Mouse (Mus musculus) forebrain, embryonic 10.5 days (tissue): ENCODE data around the gene Gm35549. TPM values are rescaled to one million over a fixed set of nuclear protein-coding genes. Genes with fewer than 3 reads are reported as not detected.

Experiments used
- DNase-seq: peaks from one replicate; pipeline ENCODE4 v3.0.0-alpha.2; 2017; ENCODE audit warnings: low spot score; ENCODE audit errors: extremely low spot score
- H3K27ac ChIP-seq: fragments of 300-500 bp; sonication (generic); 2 replicates; pipeline ENCODE4 v1.5.1; 2016; ENCODE audit warnings: mild to moderate bottlenecking
- H3K27me3 ChIP-seq: fragments of 300-500 bp; sonication (generic); 2 replicates; pipeline ENCODE4 v1.6.1; 2016; ENCODE audit warnings: mild to moderate bottlenecking; ENCODE audit not compliant: poor library complexity, severe bottlenecking
- H3K36me3 ChIP-seq: fragments of 300-500 bp; sonication (generic); replicated peaks from 2 replicates; pipeline ENCODE4 v1.6.1; 2016; ENCODE audit warnings: mild to moderate bottlenecking, moderate library complexity
- H3K4me1 ChIP-seq: fragments of 300-500 bp; sonication (generic); 2 replicates; pipeline ENCODE4 v1.6.1; 2016
- H3K4me3 ChIP-seq: fragments of 300-500 bp; sonication (generic); 2 replicates; pipeline ENCODE4 v1.5.1; 2016; ENCODE audit warnings: mild to moderate bottlenecking, moderate library complexity
- H3K9me3 ChIP-seq: fragments of 300-500 bp; sonication (generic); 2 replicates; pipeline ENCODE4 v1.6.1; 2016; ENCODE audit warnings: mild to moderate bottlenecking, moderate library complexity
- WGBS: fragments of 180-500 bp; shearing (Covaris S2); methylation state at CpG from one replicate; pipeline ENCODE4 v1.1.7; 2016; 5-methylcytosine and 5-hydroxymethylcytosine counted together
- polyA plus RNA-seq: library from polyadenylated mRNA; unstranded; fragments of >200 nt; fragmentation: Nextera tagmentation; extraction: Ambion mirVana; gene quantifications from 2 replicates; pipeline ENCODE4 v1.2.1, GENCODE M21; 2016

Gene Gm35549
- 0.28 and 0.33 TPM in 2 replicates for polyA plus RNA-seq

GRCm38 (mm10) chr9:122843760-122844159 lies at the start of gene Gm35549:
Gene Gm35549, minus strand, starts transcription at chr9:122844035.
- Histone ChIP-seq H3K9me3 (no peaks in the 10 kb centered on the region; the same call in 1 of the 2 replicates), H3K4me3 (no peak within 1 kb of the TSS), H3K27ac (no peak within 1 kb of the TSS), H3K36me3 (peaks cover 6% of the 10 kb centered on the region), H3K27me3 (no peaks in the 10 kb centered on the region), H3K4me1 (no peaks in the 10 kb centered on the region)
- 90% methylated on average over 3 of the region's 3 CpGs for WGBS
- DNase-seq: no peak

GRCm38 (mm10) chr9:122886372-122887179 lies 42.7 kb upstream of the Gm35549 start:
- H3K27ac ChIP-seq: peak overlapping the region; percentile 87
- peaks cover 9% of the 10 kb centered on the region; the same call in 1 of the 2 replicates for H3K36me3 ChIP-seq
- H3K9me3 ChIP-seq: no peaks in the 10 kb centered on the region
- H3K4me3 ChIP-seq: peak overlapping the region; percentile 87
- DNase-seq: peak; percentile 71
- 7% methylated on average over 54 of the region's 54 CpGs for WGBS
- H3K27me3 ChIP-seq: 0 out of 2 replicates have a peak, but pooled peaks cover 5% of the 10 kb centered on the region
- peaks cover 16% of the 10 kb centered on the region for H3K4me1 ChIP-seq

- DNase-seq: no peak
- H3K36me3 ChIP-seq: peaks cover 6% of the 10 kb centered on the region; the same call in 1 of the 2 replicates
- H3K4me1 ChIP-seq: peaks cover 16% of the 10 kb centered on the region
- H3K9me3 ChIP-seq: no peaks in the 10 kb centered on the region
- peak within 1 kb of the TSS; percentile 87 for H3K4me3 ChIP-seq
- H3K27ac ChIP-seq: peak within 1 kb of the TSS; percentile 87
- WGBS: 83% methylated on average over 3 of the region's 3 CpGs
- H3K27me3 ChIP-seq: 0 out of 2 replicates have a peak, but pooled peaks cover 5% of the 10 kb centered on the region
Measured at GRCm38 (mm10) chr9:122885385-122885784, 41.5 kb upstream of the Gm35549 start, which contains the start of gene Zkscan7. Gene Zkscan7, plus strand, starts transcription at chr9:122885685.

GRCm38 (mm10) chr9:122875145-122875544 lies 31.3 kb upstream of the Gm35549 start:
- WGBS: 91% methylated on average over 2 of the region's 2 CpGs
- no peak overlapping the region for H3K4me3 ChIP-seq
- no peaks in the 10 kb centered on the region for H3K36me3 ChIP-seq
- no peak overlapping the region for H3K27ac ChIP-seq
- no peaks in the 10 kb centered on the region for H3K4me1 ChIP-seq
- H3K9me3 ChIP-seq: no peaks in the 10 kb centered on the region
- H3K27me3 ChIP-seq: no peaks in the 10 kb centered on the region
- no peak for DNase-seq

GRCm38 (mm10) chr9:122874653-122875052 lies 30.8 kb upstream of the Gm35549 start:
- Histone ChIP-seq H3K4me3 (no peak overlapping the region), H3K36me3 (no peaks in the 10 kb centered on the region), H3K27me3 (no peaks in the 10 kb centered on the region), H3K9me3 (no peaks in the 10 kb centered on the region), H3K4me1 (no peaks in the 10 kb centered on the region), H3K27ac (no peak overlapping the region)
- DNase-seq: no peak
- 71% methylated on average over 1 of the region's 1 CpGs for WGBS

GRCm38 (mm10) chr9:122872595-122872994 lies 28.8 kb upstream of the Gm35549 start:
- no peak for DNase-seq
- no peak overlapping the region for H3K4me3 ChIP-seq
- no peaks in the 10 kb centered on the region for H3K27me3 ChIP-seq
- no peak overlapping the region for H3K27ac ChIP-seq
- 81% methylated on average over 4 of the region's 4 CpGs for WGBS
- H3K9me3 ChIP-seq: no peaks in the 10 kb centered on the region
- no peaks in the 10 kb centered on the region for H3K36me3 ChIP-seq
- no peaks in the 10 kb centered on the region for H3K4me1 ChIP-seq

GRCm38 (mm10) chr9:122866192-122866591 lies 22.4 kb upstream of the Gm35549 start:
- Histone ChIP-seq H3K4me1 (peaks cover 12% of the 10 kb centered on the region), H3K27ac (peak overlapping the region; percentile 95)
- WGBS: 96% methylated on average over 4 of the region's 4 CpGs

GRCm38 (mm10) chr9:122865697-122866166 lies 21.9 kb upstream of the Gm35549 start, which contains the start of gene Zfp445:
Gene Zfp445, minus strand, starts transcription at chr9:122866006.
- H3K27me3 ChIP-seq: no peaks in the 10 kb centered on the region
- H3K36me3 ChIP-seq: peaks cover 29% of the 10 kb centered on the region
- peaks cover 12% of the 10 kb centered on the region for H3K4me1 ChIP-seq
- WGBS: under 1% methylated on average over 34 of the region's 34 CpGs
- peak within 1 kb of the TSS; percentile 95 for H3K27ac ChIP-seq
- H3K4me3 ChIP-seq: peak within 1 kb of the TSS; percentile 86
- peaks cover 20% of the 10 kb centered on the region for H3K9me3 ChIP-seq
- peak; percentile 89 for DNase-seq

More at GRCm38 (mm10) chr9:122866192-122866591, 22.4 kb upstream of the Gm35549 start:
- no peak for DNase-seq
- Histone ChIP-seq H3K4me3 (peak overlapping the region; percentile 86), H3K27me3 (no peaks in the 10 kb centered on the region), H3K36me3 (peaks cover 25% of the 10 kb centered on the region), H3K9me3 (peaks cover 15% of the 10 kb centered on the region)

- peaks cover 28% of the 10 kb centered on the region for H3K9me3 ChIP-seq
- no peak for DNase-seq
- peaks cover 12% of the 10 kb centered on the region for H3K4me1 ChIP-seq
- H3K4me3 ChIP-seq: peak overlapping the region; percentile 86
- 70% methylated on average over 3 of the region's 3 CpGs for WGBS
- H3K36me3 ChIP-seq: peaks cover 38% of the 10 kb centered on the region
- no peak overlapping the region for H3K27ac ChIP-seq
- H3K27me3 ChIP-seq: no peaks in the 10 kb centered on the region
Measured at GRCm38 (mm10) chr9:122864848-122865247, 21.0 kb upstream of the Gm35549 start.

GRCm38 (mm10) chr9:122863731-122864130 lies 19.9 kb upstream of the Gm35549 start:
- Histone ChIP-seq H3K27me3 (no peaks in the 10 kb centered on the region), H3K9me3 (peaks cover 40% of the 10 kb centered on the region), H3K27ac (no peak overlapping the region), H3K4me1 (peaks cover 12% of the 10 kb centered on the region), H3K36me3 (peaks cover 49% of the 10 kb centered on the region), H3K4me3 (no peak overlapping the region)
- WGBS: 95% methylated on average over 2 of the region's 2 CpGs
- no peak for DNase-seq

GRCm38 (mm10) chr9:122860752-122861151 lies 16.9 kb upstream of the Gm35549 start:
- no peaks in the 10 kb centered on the region for H3K27me3 ChIP-seq
- no peak for DNase-seq
- H3K9me3 ChIP-seq: peaks cover 38% of the 10 kb centered on the region
- no peak overlapping the region for H3K4me3 ChIP-seq
- peaks cover 12% of the 10 kb centered on the region for H3K4me1 ChIP-seq
- H3K36me3 ChIP-seq: peaks cover 79% of the 10 kb centered on the region
- no peak overlapping the region for H3K27ac ChIP-seq

- Histone ChIP-seq H3K4me3 (no peak overlapping the region), H3K27ac (no peak overlapping the region), H3K4me1 (no peaks in the 10 kb centered on the region), H3K27me3 (no peaks in the 10 kb centered on the region), H3K9me3 (peaks cover 43% of the 10 kb centered on the region), H3K36me3 (peaks cover 98% of the 10 kb centered on the region)
- DNase-seq: no peak
- WGBS: 95% methylated on average over 3 of the region's 3 CpGs
Measured at GRCm38 (mm10) chr9:122856716-122857115, 12.9 kb upstream of the Gm35549 start.

- H3K27me3 ChIP-seq: no peaks in the 10 kb centered on the region
- H3K4me1 ChIP-seq: no peaks in the 10 kb centered on the region
- WGBS: over 99% methylated on average over 4 of the region's 4 CpGs
- peaks cover 32% of the 10 kb centered on the region for H3K9me3 ChIP-seq
- no peak overlapping the region for H3K27ac ChIP-seq
- DNase-seq: no peak
- H3K4me3 ChIP-seq: no peak overlapping the region
- H3K36me3 ChIP-seq: peaks cover 98% of the 10 kb centered on the region
Measured at GRCm38 (mm10) chr9:122855617-122856016, 11.8 kb upstream of the Gm35549 start.
